Mouse (Mus musculus) layer of hippocampus, adult 9-11 months (tissue): ENCODE data around the gene Casz1.

ENCODE experiments used
- DNase-seq: peaks from one replicate; pipeline ENCODE4 v3.0.0; 2022

Gene Casz1

GRCm38 (mm10) chr4:148847636-148848035 lies 43.4 kb downstream of the Casz1 start:
- DNase-seq, result no peak

- DNase-seq, result no peak
Observed at GRCm38 (mm10) chr4:148849437-148849836, 45.2 kb downstream of the Casz1 start.

DNA sequence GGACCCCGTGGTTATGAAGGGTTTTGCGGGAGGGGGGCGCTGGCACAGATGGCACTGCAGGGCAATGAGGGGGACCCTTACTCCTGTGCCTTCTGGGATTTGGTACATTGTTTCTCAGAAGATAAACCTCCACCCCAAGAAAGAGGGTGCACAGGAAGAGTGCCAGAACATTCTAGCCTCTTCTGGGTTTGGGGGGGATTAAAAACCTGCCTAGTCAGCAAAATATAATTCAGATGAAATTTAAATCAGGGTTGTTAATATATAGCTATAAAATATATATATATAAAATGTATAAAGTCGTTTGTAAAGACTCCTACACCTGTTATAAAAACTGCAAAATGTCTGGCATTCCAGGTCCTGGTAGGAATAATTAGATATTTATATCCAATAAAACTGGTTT lies 48.8 kb downstream of the Casz1 start:
- DNase-seq, result no peak

GRCm38 (mm10) chr4:148854093-148854492 lies 49.9 kb downstream of the Casz1 start:
- no peak for DNase-seq

DNA sequence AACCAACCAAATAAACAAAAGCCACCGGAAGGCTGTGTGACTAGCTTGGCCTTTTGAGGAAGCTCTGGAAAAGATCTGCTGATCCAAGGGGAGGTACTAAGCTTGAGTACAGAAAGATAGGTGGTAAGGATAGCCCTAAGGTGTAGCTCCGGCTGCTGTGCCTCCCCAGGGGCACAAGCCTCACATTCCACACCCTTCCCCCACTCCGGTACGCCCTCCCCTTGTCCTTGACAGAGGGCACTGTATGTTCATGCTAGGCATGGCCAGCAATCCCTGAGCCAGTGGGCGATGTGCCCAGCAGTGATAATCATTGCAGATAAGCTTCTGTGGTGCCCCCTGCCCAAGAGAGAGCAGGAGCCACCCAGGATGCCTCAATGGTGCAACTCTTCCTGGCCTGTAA lies 51.3 kb downstream of the Casz1 start:
- DNase-seq, result no peak

DNA sequence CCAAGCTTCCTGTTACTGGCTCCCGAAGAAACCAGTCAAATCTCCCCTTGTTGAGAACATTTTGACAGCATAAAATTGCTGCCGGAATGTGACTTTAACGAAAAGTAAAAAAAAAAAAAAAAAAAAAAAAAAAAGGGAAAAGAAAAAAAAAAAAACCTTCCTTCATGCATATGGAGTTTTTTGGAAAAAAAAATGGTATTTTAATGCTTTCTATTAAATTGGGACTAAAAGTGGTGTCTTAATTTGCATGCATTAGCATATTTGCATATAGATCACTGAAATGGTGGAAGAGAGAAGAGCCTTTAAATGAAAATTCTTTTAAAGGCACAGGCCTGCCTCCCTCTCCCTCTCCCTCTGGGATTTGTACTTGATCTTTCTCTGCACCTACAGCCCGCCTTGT lies 52.0 kb downstream of the Casz1 start:
- DNase-seq, result no peak

DNA sequence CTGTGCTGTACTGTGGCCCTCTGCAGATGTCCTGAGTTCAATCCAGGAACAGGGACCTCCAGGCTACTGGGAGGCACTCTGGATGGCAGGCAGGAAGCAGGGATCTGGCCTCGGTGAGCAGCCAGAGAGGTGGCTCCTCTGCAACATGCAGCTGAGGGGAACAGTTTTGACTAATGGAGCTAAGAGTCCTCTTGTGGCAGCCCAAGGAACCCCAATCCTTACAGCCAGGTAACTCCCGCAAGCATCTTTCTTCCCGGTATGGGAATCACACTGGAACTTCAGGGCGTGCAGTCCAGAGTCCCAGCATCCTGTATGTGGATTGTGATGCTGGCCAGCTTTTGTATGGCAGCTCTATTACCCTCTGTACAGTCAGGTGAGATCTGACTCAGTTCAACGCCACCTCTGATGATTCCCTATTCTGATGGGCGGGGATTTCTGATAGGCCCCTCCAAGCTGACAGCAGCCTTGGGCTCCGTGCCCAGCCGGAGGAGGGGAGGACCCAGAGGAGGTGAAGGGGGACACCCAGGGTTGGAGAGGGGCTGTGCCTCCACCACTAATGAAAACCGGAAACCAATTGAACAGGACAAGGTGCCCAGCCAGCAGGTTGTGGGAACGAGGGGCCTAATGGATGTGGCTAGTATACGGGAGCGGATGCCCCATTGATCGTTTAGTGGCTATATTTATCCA lies 53.3 kb downstream of the Casz1 start:
- DNase-seq, result no peak

GRCm38 (mm10) chr4:148858194-148858593 lies 54.0 kb downstream of the Casz1 start:
- DNase-seq, result no peak

DNA sequence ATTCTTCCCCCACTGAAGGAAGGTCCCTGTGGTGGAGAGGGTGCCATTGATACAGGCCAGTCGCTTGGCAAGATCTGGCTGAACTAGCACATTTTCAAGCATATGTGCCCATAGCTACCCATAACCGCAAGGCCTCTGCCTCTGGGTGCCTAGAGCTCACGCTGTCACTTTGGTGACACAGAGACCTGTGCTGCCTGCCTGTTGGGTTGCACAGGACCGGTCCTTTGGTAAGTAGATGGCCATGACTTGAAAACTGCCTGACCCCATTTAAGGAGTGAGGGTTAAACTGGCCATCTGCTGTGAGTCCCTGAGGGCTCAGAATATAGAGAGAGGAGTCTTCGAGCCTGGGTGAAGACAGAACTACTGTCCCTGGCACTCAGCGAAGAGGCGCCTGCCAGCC lies 55.2 kb downstream of the Casz1 start:
- no peak for DNase-seq

DNA sequence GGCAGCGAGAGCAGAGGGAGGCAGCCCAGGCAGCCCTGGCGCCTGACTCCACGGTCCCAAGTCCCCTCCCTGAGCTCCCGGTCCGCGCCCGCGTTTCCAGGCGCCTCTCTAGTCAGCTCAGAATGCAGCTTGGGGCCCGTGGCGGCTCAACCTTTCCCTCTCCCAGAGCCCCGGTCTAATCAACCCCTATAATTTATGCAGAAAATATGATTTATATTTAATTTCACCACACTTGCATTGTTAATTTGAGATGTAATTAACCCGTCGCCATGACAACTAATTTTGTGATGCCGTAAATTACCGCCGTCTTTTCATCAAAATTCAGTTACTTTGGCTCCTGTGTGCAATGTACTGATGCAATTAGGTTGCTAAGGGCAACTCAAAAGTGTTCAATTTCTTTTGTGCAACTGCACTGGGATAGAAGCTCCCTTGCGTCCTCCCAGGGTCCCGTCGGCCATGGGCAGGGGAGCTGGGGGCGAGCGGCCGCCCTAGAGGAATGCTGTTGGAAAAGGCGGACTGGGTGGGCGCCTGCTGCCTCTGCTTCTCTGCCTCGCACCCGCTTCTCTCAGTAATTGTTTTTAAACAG lies 55.8 kb downstream of the Casz1 start:
- DNase-seq, result no peak

DNA sequence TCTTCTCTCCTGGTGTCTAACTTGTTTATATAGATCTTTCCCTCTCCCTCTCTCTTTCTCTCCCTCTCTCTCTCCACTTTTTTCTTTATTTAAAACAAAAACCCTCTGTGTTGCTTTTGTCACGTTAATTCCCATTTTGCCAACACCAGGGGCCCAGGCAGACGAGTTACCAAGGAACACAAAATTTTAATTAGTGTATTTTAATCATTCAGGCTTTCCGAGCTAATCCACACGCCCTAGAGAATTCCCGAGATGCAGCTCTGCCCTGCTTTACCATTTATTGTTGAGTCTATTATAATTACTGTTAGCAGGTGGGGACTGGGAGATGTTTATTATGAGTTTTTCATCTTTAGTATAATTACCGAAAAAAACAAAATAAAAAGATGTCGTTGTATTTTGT lies 56.4 kb downstream of the Casz1 start:
- no peak for DNase-seq

DNA sequence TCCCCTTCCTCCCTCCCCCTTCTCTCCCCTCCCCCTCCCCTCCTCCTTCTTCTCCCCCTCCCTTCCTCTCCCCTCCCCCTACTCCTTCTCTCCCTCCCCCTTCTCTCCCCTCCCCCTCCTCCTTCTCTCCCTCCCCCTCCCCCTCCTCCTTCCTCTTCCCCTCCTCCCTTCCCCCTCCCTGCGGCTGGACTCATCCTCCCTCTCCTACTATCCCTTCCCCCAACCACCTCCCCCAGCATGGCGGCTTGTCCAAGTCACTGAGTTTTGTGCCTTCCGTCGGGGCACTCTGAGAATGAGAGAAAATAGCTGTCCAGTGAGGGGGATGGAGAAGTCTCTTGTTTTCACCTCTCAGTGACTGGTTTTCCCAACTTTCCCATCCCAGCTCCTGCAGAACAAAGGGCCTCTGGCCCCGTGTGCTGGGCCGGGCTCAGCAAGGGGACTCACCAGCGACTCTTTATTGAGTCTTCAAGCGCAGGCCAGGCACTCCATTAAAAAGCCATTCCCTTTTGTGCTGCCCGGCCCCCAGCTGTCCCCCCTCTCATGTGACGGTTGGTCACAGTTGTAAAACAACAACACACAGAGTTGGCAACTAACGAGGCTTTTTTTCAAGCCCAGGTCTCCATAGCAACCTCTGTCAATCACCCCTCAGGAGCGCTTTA lies 62.7 kb downstream of the Casz1 start:
- no peak for DNase-seq

- no peak for DNase-seq
Observed at GRCm38 (mm10) chr4:148867721-148868397, 63.6 kb downstream of the Casz1 start.

GRCm38 (mm10) chr4:148869566-148869965 lies 65.3 kb downstream of the Casz1 start:
- DNase-seq, result no peak

- no peak for DNase-seq
Observed at GRCm38 (mm10) chr4:148870496-148870895, 66.3 kb downstream of the Casz1 start.

DNA sequence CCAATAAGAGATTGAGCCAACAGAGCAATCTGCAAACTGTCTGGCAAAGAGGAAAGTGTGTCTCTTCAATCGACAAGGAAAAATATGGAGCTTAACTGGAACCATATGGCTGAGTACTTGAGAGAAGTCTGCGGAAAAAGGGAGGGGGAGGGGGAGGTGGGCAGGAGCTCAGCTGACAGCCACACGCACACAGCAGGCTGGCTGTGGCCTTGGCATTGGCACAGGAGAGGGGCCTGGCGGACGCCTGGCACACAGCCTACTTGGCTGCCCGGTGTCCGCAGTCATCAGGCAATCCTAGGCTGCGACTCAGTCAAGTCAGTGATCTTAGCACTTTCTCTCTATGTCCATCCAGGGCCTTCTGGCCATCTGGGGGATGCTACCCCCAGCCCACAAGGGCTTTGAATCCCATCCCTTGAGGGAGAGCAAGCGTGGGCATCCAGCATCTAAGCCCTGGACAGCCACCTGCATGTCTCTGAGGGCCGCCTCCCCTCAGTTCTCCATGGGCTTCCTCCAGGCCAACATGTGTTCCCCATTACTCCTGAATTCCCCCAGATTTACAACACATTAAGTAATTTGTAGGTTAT lies 67.6 kb downstream of the Casz1 start:
- peak; percentile 20 for DNase-seq

DNA sequence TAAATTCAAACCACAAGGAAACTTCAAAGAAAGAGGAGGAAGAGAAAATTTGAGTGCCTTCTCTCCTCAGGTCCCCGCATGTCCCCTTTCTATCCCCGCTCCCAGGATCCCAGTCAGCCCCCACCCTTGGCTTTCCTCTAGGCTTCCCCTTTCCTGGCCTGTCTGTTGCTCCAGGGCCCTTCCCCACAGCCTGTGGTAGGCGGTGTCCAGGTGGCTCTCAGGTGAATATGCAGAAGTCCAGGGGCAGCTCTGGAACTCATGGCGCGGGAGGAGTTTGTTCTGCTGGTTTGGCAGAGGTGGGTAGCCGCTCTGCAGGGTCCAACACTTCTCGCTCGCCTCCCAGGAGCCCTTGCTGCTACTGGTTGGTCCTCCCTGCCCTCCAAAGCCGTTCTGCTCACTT lies 68.1 kb downstream of the Casz1 start:
- no peak for DNase-seq

DNA sequence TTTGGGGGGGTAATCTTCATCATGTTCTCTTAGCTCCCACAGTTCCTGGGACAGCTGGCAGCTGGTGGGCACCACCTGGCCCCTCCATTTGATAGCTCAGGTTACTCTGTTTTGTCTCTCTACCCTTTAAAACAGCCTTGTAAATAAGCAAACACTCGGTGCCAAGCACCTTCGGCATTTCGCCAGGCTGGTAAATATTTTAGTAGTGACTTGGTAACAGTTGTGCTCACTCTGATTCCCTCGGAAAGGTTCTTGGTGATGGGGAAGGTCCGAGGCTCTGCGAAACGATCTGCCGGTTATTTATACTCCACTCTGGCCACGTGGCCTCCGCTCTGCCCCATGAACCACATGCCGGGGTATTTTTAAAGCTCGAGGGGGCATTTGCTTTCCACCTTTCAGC lies 68.6 kb downstream of the Casz1 start:
- DNase-seq, result no peak

- DNase-seq, result no peak
Observed at GRCm38 (mm10) chr4:148876166-148876565, 71.9 kb downstream of the Casz1 start.

- DNase-seq, result no peak
Observed at GRCm38 (mm10) chr4:148876867-148877266, 72.6 kb downstream of the Casz1 start.

DNA sequence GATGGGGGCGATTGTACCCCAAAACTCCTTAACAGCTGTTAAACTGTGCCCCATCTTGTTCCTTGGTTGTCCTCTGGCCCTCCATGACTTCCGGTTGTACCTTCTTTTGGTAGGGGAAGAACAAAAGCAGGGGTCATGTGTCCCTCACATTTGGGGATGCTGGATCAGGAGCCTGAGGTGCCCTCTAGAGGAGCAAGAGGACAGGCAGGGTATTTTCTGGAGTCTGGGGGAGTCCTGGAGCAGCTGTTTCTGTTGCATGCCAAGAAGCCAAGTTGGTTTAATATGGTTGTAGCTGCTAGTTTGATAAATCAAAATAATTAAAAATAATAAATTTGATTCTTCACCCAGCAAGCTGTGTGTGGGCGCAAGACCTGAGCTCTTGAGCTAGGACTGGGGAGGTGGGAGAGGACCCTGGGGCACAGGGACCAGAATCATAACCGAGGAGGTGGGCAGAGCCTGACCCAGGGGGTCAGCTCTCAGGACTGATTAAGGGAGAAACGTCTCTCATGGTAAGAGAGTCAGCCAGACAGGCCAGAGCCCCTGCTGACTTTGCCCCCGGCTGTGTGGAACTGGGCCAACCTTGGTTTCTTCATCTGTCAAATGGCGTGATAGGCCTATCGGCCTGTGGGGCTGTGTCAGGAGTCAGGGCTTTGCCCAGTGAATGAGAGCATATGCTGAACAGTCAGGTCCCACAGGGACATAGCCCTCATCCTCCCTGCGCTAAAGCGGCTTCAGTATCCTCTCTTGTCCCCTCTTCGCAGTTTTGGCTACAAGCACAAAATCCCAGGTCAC lies 74.2 kb downstream of the Casz1 start:
- DNase-seq, result no peak

DNA sequence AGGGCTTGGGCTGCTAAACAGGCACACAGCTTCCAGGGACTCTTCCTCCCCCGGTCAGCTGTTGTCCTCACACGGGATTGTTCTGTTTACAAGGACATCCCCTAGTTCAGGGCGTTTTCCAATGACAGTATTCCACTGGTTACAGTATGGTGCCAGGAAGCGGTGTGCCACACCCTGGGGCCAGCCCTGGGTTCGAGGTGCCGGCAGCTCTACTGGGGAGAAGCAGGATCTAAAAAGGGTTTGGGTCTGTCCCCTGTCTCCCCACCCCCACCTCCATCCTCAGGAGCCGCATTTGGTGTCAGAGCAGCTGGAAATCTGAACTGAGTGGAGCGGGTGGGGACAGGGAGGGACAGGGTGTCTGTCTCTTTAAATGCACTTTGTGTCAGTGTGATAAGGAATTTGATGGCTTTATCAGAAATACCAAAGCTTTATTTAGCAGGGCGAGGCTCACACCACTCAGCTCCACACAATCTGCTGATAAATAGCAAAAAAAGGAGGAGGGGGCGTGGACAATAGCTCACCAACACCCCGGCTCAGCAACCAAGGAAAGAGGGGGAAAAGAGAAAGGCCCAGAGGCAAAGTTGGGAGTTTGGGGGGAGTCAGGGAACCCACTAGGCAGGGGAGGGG lies 74.9 kb downstream of the Casz1 start:
- DNase-seq, result no peak
